Mouse (Mus musculus) intestine, embryonic 16.5 days (tissue): ENCODE measurements at regions not wholly inside any gene's neighbourhood (a gene's known extent, or its start where the extent isn't known, plus 50 kb on each side); places are given as distances from the start of the nearest gene placed in this dataset.

ENCODE experiments used
- ATAC-seq: fragments of 200-750 bp; cut with Nextera tagmentation; 2 replicates; pipeline ENCODE4 v1.8.0; 2017; ENCODE audit warnings: moderate TSS enrichment, moderate library complexity
- H3K27ac ChIP-seq: fragments of 300-500 bp; sonication (generic); 2 replicates; pipeline ENCODE4 v1.5.1; 2014; ENCODE audit warnings: mild to moderate bottlenecking, low read length
- H3K27me3 ChIP-seq: fragments of 300-500 bp; sonication (generic); replicated peaks from 2 replicates; pipeline ENCODE4 v1.6.1; 2014; ENCODE audit warnings: low read length, control low read depth, mixed read lengths; ENCODE audit not compliant: control insufficient read depth, insufficient read depth
- H3K36me3 ChIP-seq: fragments of 300-500 bp; sonication (generic); 2 replicates; pipeline ENCODE4 v1.6.1; 2014; ENCODE audit warnings: low read length, control low read depth; ENCODE audit not compliant: control insufficient read depth, insufficient read depth
- H3K4me1 ChIP-seq: fragments of 300-500 bp; sonication (generic); 2 replicates; pipeline ENCODE4 v1.6.1; 2014; ENCODE audit warnings: low read length, control low read depth, mixed read lengths; ENCODE audit not compliant: control insufficient read depth, insufficient read depth
- H3K4me2 ChIP-seq: fragments of 300-500 bp; sonication (generic); 2 replicates; pipeline ENCODE4 v1.6.1; 2014; ENCODE audit warnings: low read depth, low read length, control low read depth
- H3K4me3 ChIP-seq: fragments of 300-500 bp; sonication (generic); 2 replicates; pipeline ENCODE4 v1.5.1; 2014; ENCODE audit warnings: mild to moderate bottlenecking, low read length
- H3K9ac ChIP-seq: fragments of 300-500 bp; sonication (generic); 2 replicates; pipeline ENCODE4 v1.6.1; 2014; ENCODE audit warnings: low read depth, low read length
- H3K9me3 ChIP-seq: fragments of 300-500 bp; sonication (generic); 2 replicates; pipeline ENCODE4 v1.6.1; 2016; ENCODE audit warnings: low read length, control low read depth; ENCODE audit not compliant: control insufficient read depth
- WGBS: fragments of 180-500 bp; shearing (Covaris S2); extraction: QIAGEN DNeasy Blood & Tissue Kit; methylation state at CpG from one replicate; pipeline ENCODE4 v1.1.7; 2014; 5-methylcytosine and 5-hydroxymethylcytosine counted together

GRCm38 (mm10) chr13:32509231-32510023, 170.9 kb upstream of the Gmds start:
- no peak for ATAC-seq
- no peaks in the 10 kb centered on the region for H3K27me3 ChIP-seq
- H3K4me2 ChIP-seq, result no peak overlapping the region
- no peak overlapping the region for H3K4me3 ChIP-seq
- no peak overlapping the region for H3K9ac ChIP-seq
- H3K4me1 ChIP-seq, result no peaks in the 10 kb centered on the region
- no peaks in the 10 kb centered on the region for H3K9me3 ChIP-seq
- 57% methylated on average over 5 of the region's 5 CpGs for WGBS
- H3K36me3 ChIP-seq, result no peaks in the 10 kb centered on the region
- H3K27ac ChIP-seq, result no peak overlapping the region

GRCm38 (mm10) chr13:32508447-32508846, 169.9 kb upstream of the Gmds start:
- H3K9me3 ChIP-seq, result no peaks in the 10 kb centered on the region
- no peaks in the 10 kb centered on the region for H3K4me1 ChIP-seq
- H3K27ac ChIP-seq, result no peak overlapping the region
- ATAC-seq, result no peak
- H3K36me3 ChIP-seq, result no peaks in the 10 kb centered on the region
- no peak overlapping the region for H3K4me3 ChIP-seq
- WGBS, result 81% methylated on average over 3 of the region's 3 CpGs
- H3K27me3 ChIP-seq, result no peaks in the 10 kb centered on the region
- H3K9ac ChIP-seq, result no peak overlapping the region
- no peak overlapping the region for H3K4me2 ChIP-seq

- ATAC-seq, result no peak
Observed at GRCm38 (mm10) chr13:32507825-32508224, 169.3 kb upstream of the Gmds start.

GRCm38 (mm10) chr13:32498205-32498790, 159.8 kb upstream of the Gmds start:
- ATAC-seq, result no peak
- WGBS, result 44% methylated on average over 8 of the region's 8 CpGs
- Histone ChIP-seq H3K4me3 (no peak overlapping the region), H3K9ac (no peak overlapping the region), H3K36me3 (no peaks in the 10 kb centered on the region), H3K27ac (no peak overlapping the region), H3K27me3 (no peaks in the 10 kb centered on the region), H3K4me2 (no peak overlapping the region), H3K4me1 (peaks cover 4% of the 10 kb centered on the region; the same call in 1 of the 2 replicates), H3K9me3 (no peaks in the 10 kb centered on the region)

More at GRCm38 (mm10) chr13:32507825-32508224, 169.3 kb upstream of the Gmds start:
- WGBS, result 82% methylated on average over 2 of the region's 2 CpGs
- Histone ChIP-seq H3K4me2 (no peak overlapping the region), H3K4me3 (no peak overlapping the region), H3K4me1 (no peaks in the 10 kb centered on the region), H3K27ac (no peak overlapping the region), H3K9me3 (no peaks in the 10 kb centered on the region), H3K9ac (no peak overlapping the region), H3K27me3 (no peaks in the 10 kb centered on the region), H3K36me3 (no peaks in the 10 kb centered on the region)

- Histone ChIP-seq H3K9ac (no peak overlapping the region), H3K9me3 (no peaks in the 10 kb centered on the region), H3K36me3 (no peaks in the 10 kb centered on the region), H3K4me3 (no peak overlapping the region), H3K4me1 (peaks cover 4% of the 10 kb centered on the region; the same call in 1 of the 2 replicates), H3K27ac (no peak overlapping the region), H3K4me2 (no peak overlapping the region), H3K27me3 (no peaks in the 10 kb centered on the region)
- ATAC-seq, result no peak
- 83% methylated on average over 2 of the region's 2 CpGs for WGBS
Observed at GRCm38 (mm10) chr13:32496263-32496662, 157.7 kb upstream of the Gmds start.

- H3K4me3 ChIP-seq, result no peak overlapping the region
- H3K36me3 ChIP-seq, result no peaks in the 10 kb centered on the region
- H3K9ac ChIP-seq, result no peak overlapping the region
- WGBS, result 67% methylated on average over 6 of the region's 6 CpGs
- no peak for ATAC-seq
- H3K4me1 ChIP-seq, result peaks cover 4% of the 10 kb centered on the region; the same call in 1 of the 2 replicates
- H3K4me2 ChIP-seq, result no peak overlapping the region
- H3K27me3 ChIP-seq, result no peaks in the 10 kb centered on the region
- no peaks in the 10 kb centered on the region for H3K9me3 ChIP-seq
- H3K27ac ChIP-seq, result no peak overlapping the region
Observed at GRCm38 (mm10) chr13:32495063-32495462, 156.5 kb upstream of the Gmds start.

GRCm38 (mm10) chr13:32493806-32494205, 155.3 kb upstream of the Gmds start:
- H3K27me3 ChIP-seq, result no peaks in the 10 kb centered on the region
- WGBS, result 62% methylated on average over 7 of the region's 7 CpGs
- no peak overlapping the region for H3K27ac ChIP-seq
- no peak overlapping the region for H3K4me2 ChIP-seq
- H3K9me3 ChIP-seq, result no peaks in the 10 kb centered on the region
- no peaks in the 10 kb centered on the region for H3K36me3 ChIP-seq
- ATAC-seq, result no peak
- H3K9ac ChIP-seq, result no peak overlapping the region
- peaks cover 4% of the 10 kb centered on the region; the same call in 1 of the 2 replicates for H3K4me1 ChIP-seq
- no peak overlapping the region for H3K4me3 ChIP-seq

GRCm38 (mm10) chr13:32493309-32493708, 154.8 kb upstream of the Gmds start:
- Histone ChIP-seq H3K4me2 (no peak overlapping the region), H3K9me3 (no peaks in the 10 kb centered on the region), H3K27ac (no peak overlapping the region), H3K4me3 (no peak overlapping the region), H3K4me1 (peaks cover 2% of the 10 kb centered on the region; the same call in 1 of the 2 replicates), H3K36me3 (no peaks in the 10 kb centered on the region), H3K27me3 (no peaks in the 10 kb centered on the region), H3K9ac (no peak overlapping the region)
- WGBS, result 25% methylated on average over 7 of the region's 7 CpGs
- no peak for ATAC-seq

- H3K4me2 ChIP-seq, result no peak overlapping the region
- H3K9ac ChIP-seq, result no peak overlapping the region
- H3K27ac ChIP-seq, result no peak overlapping the region
- 56% methylated on average over 7 of the region's 7 CpGs for WGBS
- no peak overlapping the region for H3K4me3 ChIP-seq
- H3K27me3 ChIP-seq, result no peaks in the 10 kb centered on the region
- no peaks in the 10 kb centered on the region for H3K4me1 ChIP-seq
- no peaks in the 10 kb centered on the region for H3K36me3 ChIP-seq
- no peaks in the 10 kb centered on the region for H3K9me3 ChIP-seq
- ATAC-seq, result no peak
Observed at GRCm38 (mm10) chr13:32492566-32492965, 154.0 kb upstream of the Gmds start.
